Mouse (Mus musculus) erythroblast, embryonic 14.5 days (primary cell): ENCODE results near the gene Pak2. TPM values are rescaled to one million over a fixed set of nuclear protein-coding genes. Genes with fewer than 3 reads are reported as not detected.
"Not testable (repeated sequence)": the region's sequence is repeated elsewhere in the genome, so short reads cannot be mapped to it uniquely, and the experiment has no call there.

ENCODE experiments used
- H3K27me3 ChIP-seq: 2 replicates; pipeline ENCODE4 v1.6.1; 2012; ENCODE audit warnings: inconsistent platforms; ENCODE audit not compliant: control insufficient read depth
- H3K36me3 ChIP-seq: 2 replicates; pipeline ENCODE4 v1.6.1; 2012; ENCODE audit warnings: mild to moderate bottlenecking, inconsistent platforms; ENCODE audit not compliant: control insufficient read depth
- H3K4me1 ChIP-seq: 2 replicates; pipeline ENCODE4 v1.6.1; 2012; ENCODE audit warnings: inconsistent platforms; ENCODE audit not compliant: control insufficient read depth
- H3K4me3 ChIP-seq: replicated peaks from 2 replicates; pipeline ENCODE3; 2012; ENCODE audit warnings: moderate library complexity, mild to moderate bottlenecking, inconsistent platforms
- H3K9me3 ChIP-seq: 2 replicates; pipeline ENCODE4 v1.6.1; 2012; ENCODE audit warnings: low read length, inconsistent platforms, mixed read lengths; ENCODE audit not compliant: control insufficient read depth
- GATA1 ChIP-seq: IDR thresholded peaks from 2 replicates; pipeline ENCODE4 v1.6.1; 2012; ENCODE audit warnings: low read length, inconsistent platforms, mixed read lengths
- TAL1 ChIP-seq: IDR thresholded peaks from 3 replicates; pipeline ENCODE4 v1.6.1; 2012; ENCODE audit warnings: low read length, inconsistent platforms, mixed read lengths
- polyA plus RNA-seq: library from polyadenylated mRNA; stranded (reverse); fragments of >175 nt; gene quantifications from 2 replicates; pipeline ENCODE4 v1.2.3, GENCODE M21; 2012

The Pak2 gene
- polyA plus RNA-seq, 1 experiment = 0.52 TPM

DNA sequence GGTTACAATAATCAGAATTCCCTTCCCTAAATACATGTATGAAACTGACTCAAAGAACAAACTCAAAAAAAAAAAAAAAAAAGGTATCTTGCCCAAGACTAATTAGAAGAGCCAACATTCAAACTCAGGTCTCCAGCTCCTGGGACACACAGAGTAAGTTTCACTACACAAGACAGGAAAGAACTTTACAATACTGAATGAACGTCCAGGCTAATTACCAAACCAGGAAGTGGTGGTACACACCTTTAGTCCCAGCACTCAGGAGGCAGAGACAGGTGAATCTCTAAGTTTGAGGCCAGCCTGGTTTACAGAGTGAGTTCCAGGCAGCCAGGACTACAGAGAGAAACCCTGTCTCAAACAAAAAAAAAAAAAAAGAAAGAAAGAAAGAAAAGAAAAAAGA is 3.4 kb downstream of the Pak2 start:
- Histone ChIP-seq H3K36me3 (peaks cover 4% of the 10 kb centered on the region), H3K4me1 (peaks cover 32% of the 10 kb centered on the region), H3K27me3 (no peaks in the 10 kb centered on the region), H3K9me3 (no peaks in the 10 kb centered on the region), H3K4me3 (no peak overlapping the region)
- no peak for TF ChIP-seq GATA1
- no peak for TF ChIP-seq TAL1

DNA sequence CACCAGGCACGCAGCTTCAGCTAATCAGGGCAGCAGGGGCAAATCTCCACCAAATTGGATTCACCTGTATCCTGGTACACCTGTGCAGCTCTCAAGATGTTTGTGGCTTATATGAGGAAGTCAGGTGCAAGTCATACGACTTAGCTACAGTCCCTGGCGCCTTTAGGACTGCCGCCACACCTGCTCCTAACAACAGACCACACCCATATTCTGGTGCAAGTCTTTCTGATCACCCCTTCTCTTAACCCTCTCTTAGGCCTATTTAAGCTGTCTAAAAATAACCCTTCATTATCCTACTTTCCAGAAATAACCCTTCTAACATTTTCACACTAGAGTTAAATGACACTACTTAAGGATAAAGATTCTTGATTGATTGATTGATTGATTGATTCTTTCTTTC is 9.1 kb downstream of the Pak2 start:
- H3K9me3 ChIP-seq, H3K4me3 ChIP-seq, H3K27me3 ChIP-seq: not testable (repeated sequence)
- peaks cover 11% of the 10 kb centered on the region for H3K36me3 ChIP-seq
- H3K4me1 ChIP-seq = peaks cover 17% of the 10 kb centered on the region

DNA sequence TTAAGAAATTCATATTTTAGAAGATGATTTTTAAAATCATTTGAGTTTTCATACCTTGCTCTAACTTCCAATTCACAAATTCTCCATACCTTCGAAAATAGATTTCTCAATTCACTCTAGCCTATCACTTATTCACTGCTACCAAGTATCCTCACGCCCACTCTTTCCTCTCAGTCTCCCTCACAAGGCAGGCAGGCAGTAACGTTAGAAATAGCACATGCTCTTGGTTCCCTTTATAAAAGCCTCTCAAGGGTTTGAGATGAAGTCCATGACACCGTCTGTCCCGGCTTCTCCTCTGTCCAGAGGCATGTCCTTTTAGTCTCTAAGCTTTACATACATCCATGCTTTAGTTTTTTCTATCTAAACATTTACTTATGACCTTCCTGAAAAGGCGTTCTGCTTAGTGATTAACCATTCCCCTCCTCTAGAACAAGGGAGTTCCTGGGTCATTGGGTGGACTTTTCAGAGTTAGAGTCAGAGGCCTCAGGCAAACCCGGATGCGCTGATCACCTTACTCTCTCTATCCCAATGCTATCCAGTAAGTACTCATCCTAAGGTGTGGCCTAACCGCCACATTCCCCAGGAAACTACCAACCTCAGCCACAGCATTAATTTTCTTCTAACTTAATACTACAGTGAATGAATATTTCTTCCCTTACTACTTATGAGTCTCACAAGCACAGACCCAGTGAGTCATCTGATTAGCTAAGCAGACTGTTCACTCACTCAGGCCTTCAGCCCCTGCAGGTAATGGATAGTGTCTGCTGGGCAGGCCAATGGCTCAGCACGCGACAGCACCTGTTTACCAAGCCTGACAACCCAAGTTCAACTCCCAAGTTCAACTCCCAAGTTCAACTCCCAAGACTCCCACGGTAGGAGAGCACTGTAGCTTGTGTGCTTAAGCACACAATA is 10.5 kb downstream of the Pak2 start:
- TF ChIP-seq TAL1 (no peak), GATA1 (no peak)

GRCm38 (mm10) chr16:32066899-32067298 is 12.2 kb downstream of the Pak2 start:
- Histone ChIP-seq H3K4me3 (no peak overlapping the region), H3K4me1 (peaks cover 31% of the 10 kb centered on the region), H3K27me3 (no peaks in the 10 kb centered on the region), H3K36me3 (peaks cover 8% of the 10 kb centered on the region), H3K9me3 (no peaks in the 10 kb centered on the region)
- TF ChIP-seq GATA1 = no peak
- TF ChIP-seq TAL1 = no peak

More for the DNA sequence above, 10.5 kb downstream of the Pak2 start:
- Histone ChIP-seq H3K27me3 (no peaks in the 10 kb centered on the region), H3K4me1 (peaks cover 24% of the 10 kb centered on the region), H3K9me3 (no peaks in the 10 kb centered on the region), H3K4me3 (no peak overlapping the region), H3K36me3 (peaks cover 11% of the 10 kb centered on the region)

DNA sequence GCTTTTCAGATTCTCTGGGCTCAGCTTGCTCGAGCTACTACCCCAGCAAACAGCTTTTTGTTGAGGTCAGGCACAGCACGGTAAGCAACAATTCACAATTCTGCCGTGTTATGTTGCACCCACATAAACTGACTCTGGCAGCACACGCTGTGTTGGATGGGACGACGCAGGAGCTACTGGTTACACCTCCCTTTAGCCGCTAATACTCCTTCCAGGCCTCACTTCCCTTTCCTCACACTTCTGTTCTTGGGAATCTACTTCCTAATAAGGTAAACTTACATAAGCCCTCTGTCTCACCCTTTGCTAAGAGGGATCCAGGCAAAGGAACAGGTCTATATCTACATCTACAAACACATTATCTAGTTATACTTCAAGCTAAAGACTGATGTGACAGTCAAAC is 15.2 kb downstream of the Pak2 start:
- no peak overlapping the region for H3K4me3 ChIP-seq
- TF ChIP-seq GATA1 = no peak
- TF ChIP-seq TAL1 = no peak
- H3K9me3 ChIP-seq = no peaks in the 10 kb centered on the region
- H3K36me3 ChIP-seq = peaks cover 6% of the 10 kb centered on the region
- no peaks in the 10 kb centered on the region for H3K27me3 ChIP-seq
- H3K4me1 ChIP-seq = peaks cover 31% of the 10 kb centered on the region

DNA sequence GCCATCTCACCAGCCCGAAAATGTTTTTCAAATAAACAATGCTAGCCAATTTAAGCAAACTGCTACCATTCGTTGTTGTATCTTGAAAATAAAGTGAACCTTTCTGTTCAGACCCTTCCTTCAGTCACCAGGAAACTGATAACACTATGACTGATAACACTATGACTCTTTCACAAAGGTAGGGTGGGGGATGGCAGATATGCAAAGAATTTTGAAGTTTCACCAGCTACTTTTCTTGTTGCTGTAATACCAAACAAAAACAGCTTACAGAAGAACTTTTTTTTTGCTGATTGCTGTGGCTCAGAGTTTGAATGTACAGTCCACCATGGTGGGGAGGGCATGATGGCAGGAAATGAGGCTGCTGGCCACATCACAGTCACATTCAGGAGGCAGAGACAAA is 16.9 kb downstream of the Pak2 start:
- TF ChIP-seq GATA1 (no peak), TAL1 (no peak)
- Histone ChIP-seq H3K9me3 (no peaks in the 10 kb centered on the region), H3K4me3 (no peak overlapping the region), H3K36me3 (peaks cover 6% of the 10 kb centered on the region), H3K4me1 (peaks cover 32% of the 10 kb centered on the region), H3K27me3 (no peaks in the 10 kb centered on the region)

DNA sequence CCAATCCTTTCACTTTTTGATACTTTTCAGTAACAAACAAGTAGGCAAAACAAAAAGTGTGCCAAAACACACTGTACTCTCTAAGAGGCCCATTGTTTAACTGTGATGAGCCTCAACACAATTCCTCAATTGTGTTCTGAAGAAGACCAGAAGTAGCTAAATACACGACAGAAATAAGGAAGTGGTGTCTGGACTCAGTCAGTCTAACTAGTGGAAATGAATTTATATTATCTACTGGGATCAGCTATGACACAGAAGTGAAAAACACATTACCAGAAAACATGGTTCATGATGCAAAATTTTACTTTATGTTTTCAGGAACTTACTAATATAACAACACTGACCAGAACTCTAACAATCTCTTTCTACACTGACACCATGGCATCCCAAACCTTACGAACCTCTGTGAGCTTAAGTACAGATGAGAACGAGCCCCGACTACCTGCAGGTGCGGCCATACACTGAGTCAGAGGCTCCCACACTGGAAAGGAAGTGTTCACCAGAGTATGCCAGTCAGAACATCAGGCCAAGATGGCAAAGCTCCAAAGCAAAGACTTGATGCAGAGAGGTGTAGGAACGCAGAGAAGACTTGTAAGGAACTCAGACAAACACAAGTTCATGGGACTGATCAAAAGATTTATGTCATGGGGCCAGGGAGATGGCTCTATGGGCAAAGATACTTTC is 19.2 kb downstream of the Pak2 start:
- Histone ChIP-seq H3K36me3 (no peaks in the 10 kb centered on the region; the same call in 1 of the 2 replicates), H3K4me3 (no peak overlapping the region), H3K9me3 (no peaks in the 10 kb centered on the region), H3K4me1 (peaks cover 18% of the 10 kb centered on the region), H3K27me3 (no peaks in the 10 kb centered on the region)
- no peak for TF ChIP-seq TAL1

- Histone ChIP-seq H3K4me1 (peaks cover 14% of the 10 kb centered on the region), H3K36me3 (no peaks in the 10 kb centered on the region; the same call in 1 of the 2 replicates), H3K27me3 (no peaks in the 10 kb centered on the region), H3K9me3 (no peaks in the 10 kb centered on the region), H3K4me3 (no peak overlapping the region)
- TF ChIP-seq GATA1 = no peak
- TF ChIP-seq TAL1 = no peak
Observed at GRCm38 (mm10) chr16:32058817-32059216, 20.3 kb downstream of the Pak2 start.

DNA sequence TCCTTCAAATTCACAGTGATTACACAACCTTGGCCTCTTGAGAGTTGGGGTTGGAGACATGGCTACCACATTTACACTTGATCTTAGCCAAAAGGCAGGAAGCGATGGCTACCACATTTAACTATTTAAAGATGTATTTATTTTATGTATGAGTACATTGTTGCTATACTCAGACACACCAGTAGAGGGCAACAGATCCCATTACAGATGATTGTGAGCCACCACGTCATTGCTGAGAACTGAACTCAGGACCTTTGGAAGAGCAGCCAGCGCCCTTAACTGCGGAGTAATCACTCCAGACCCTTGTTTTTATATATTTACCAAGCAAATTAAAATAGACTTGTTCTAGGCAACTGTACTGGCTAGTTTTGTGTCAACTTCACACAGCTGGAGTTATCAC is 36.8 kb downstream of the Pak2 start:
- TF ChIP-seq GATA1 (no peak), TAL1 (no peak)
- H3K27me3 ChIP-seq = no peaks in the 10 kb centered on the region
- H3K36me3 ChIP-seq = peaks cover 62% of the 10 kb centered on the region
- H3K4me1 ChIP-seq = no peaks in the 10 kb centered on the region
- H3K4me3 ChIP-seq = no peak overlapping the region
- H3K9me3 ChIP-seq = no peaks in the 10 kb centered on the region
